Mouse (Mus musculus) G1E (cell line): Measurements from ENCODE around the gene Lsamp. TPM values are rescaled to one million over a fixed set of nuclear protein-coding genes. Genes with fewer than 3 reads are reported as not detected.

Experiments used
- ATAC-seq: 2 replicates; pipeline ENCODE4 v1.8.0; 2016; ENCODE audit warnings: mild to moderate bottlenecking; ENCODE audit not compliant: insufficient number of reproducible peaks, poor library complexity, low FRiP score, severe bottlenecking; ENCODE audit errors: extremely low read depth
- DNase-seq: peaks from one replicate; pipeline ENCODE4 v3.0.0; 2012; ENCODE audit warnings: low spot score
- H3K27me3 ChIP-seq: 2 replicates; pipeline ENCODE4 v1.6.1; 2012; ENCODE audit warnings: mild to moderate bottlenecking, low read length, inconsistent platforms; ENCODE audit not compliant: insufficient read depth
- H3K36me3 ChIP-seq: replicated peaks from 2 replicates; pipeline ENCODE3; 2012; ENCODE audit warnings: mild to moderate bottlenecking, inconsistent platforms
- H3K4me1 ChIP-seq: 2 replicates; pipeline ENCODE4 v1.6.1; 2012; ENCODE audit warnings: low read depth, low read length, inconsistent platforms, mixed read lengths; ENCODE audit not compliant: insufficient read depth
- H3K4me3 ChIP-seq: 2 replicates; pipeline ENCODE4 v1.5.1; 2012; ENCODE audit warnings: low read depth, mild to moderate bottlenecking, inconsistent platforms, low read length, moderate library complexity, mixed read lengths
- H3K9me3 ChIP-seq: replicated peaks from 2 replicates; pipeline ENCODE4 v1.6.1; 2012; ENCODE audit warnings: inconsistent platforms
- CTCF ChIP-seq: IDR thresholded peaks from 2 replicates; pipeline ENCODE4 v1.5.1; 2012; ENCODE audit warnings: low read depth, low read length, inconsistent platforms, mixed read lengths
- GATA1 ChIP-seq: IDR thresholded peaks from 2 replicates; pipeline ENCODE4 v1.6.1; 2012; ENCODE audit warnings: borderline replicate concordance, low read length, inconsistent platforms, mixed read lengths
- GATA2 ChIP-seq: IDR thresholded peaks from 2 replicates; pipeline ENCODE4 v1.6.1; 2012; ENCODE audit warnings: low read depth, low read length, inconsistent platforms, borderline replicate concordance
- POLR2AphosphoS5 ChIP-seq: IDR thresholded peaks from 2 replicates; pipeline ENCODE4 v1.6.1; 2012; ENCODE audit warnings: low read depth, low read length, inconsistent platforms; ENCODE audit not compliant: insufficient replicate concordance
- TAL1 ChIP-seq: conservative IDR thresholded peaks from 2 replicates; pipeline ENCODE4 v1.6.1; 2012; ENCODE audit warnings: low read depth, low read length, inconsistent platforms, mixed read lengths
- polyA plus RNA-seq: library from polyadenylated mRNA; stranded (reverse); fragments of >175 nt; gene quantifications from 2 replicates; pipeline ENCODE4 v1.2.3, GENCODE M21; 2012
- total RNA-seq, 2 experiments: library from RNA; stranded (forward) in 1 of 2; stranded (reverse) in 1 of 2; fragments of 200-1000 nt in 1 of 2; fragments of >200 nt in 1 of 2; fragmentation: Nextera tagmentation in 1 of 2; gene quantifications; 2 replicates each; pipeline ENCODE4 v1.2.3; 2014 to 2017

Gene Lsamp
- total and polyA plus RNA-seq, 3 experiments: 0.49 TPM; not detected in 2

DNA sequence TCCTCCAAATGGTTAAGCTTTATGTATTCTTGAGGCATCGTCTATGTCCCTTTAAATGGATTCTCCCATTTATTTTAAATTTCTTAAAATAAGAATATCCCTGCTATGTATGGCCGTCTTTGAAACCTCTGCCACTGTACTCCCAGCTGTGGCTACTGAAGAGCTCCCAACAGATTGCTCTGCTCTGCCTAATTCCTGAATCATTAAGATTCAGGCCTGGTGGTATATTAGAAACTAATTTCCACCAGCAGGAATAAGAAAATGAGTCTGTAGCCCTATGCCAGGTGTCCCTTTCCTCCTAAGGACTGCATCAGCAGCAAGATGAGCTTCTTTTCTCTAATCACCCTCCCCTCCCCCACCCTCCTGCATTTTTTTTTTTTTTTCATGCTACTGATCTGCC, 1381.0 kb downstream of the Lsamp start:
- Histone ChIP-seq H3K36me3 (no peaks in the 10 kb centered on the region), H3K27me3 (no peaks in the 10 kb centered on the region), H3K4me3 (no peak overlapping the region), H3K4me1 (no peaks in the 10 kb centered on the region), H3K9me3 (0 out of 2 replicates have a peak, but pooled peaks cover 2% of the 10 kb centered on the region)
- no peak for ATAC-seq
- DNase-seq: no peak
- TF ChIP-seq TAL1 (no peak), CTCF (no peak), GATA2 (no peak), POLR2AphosphoS5 (no peak), GATA1 (no peak)

- TF ChIP-seq TAL1 (no peak), GATA1 (no peak), POLR2AphosphoS5 (no peak), CTCF (no peak), GATA2 (no peak)
- H3K4me1 ChIP-seq: no peaks in the 10 kb centered on the region
- ATAC-seq (no peak), DNase-seq (no peak)
- H3K4me3 ChIP-seq: no peak overlapping the region
- no peaks in the 10 kb centered on the region for H3K36me3 ChIP-seq
- H3K27me3 ChIP-seq: no peaks in the 10 kb centered on the region
- no peaks in the 10 kb centered on the region for H3K9me3 ChIP-seq
Measured at GRCm38 (mm10) chr16:41383702-41384101, 1399.5 kb downstream of the Lsamp start.

DNA sequence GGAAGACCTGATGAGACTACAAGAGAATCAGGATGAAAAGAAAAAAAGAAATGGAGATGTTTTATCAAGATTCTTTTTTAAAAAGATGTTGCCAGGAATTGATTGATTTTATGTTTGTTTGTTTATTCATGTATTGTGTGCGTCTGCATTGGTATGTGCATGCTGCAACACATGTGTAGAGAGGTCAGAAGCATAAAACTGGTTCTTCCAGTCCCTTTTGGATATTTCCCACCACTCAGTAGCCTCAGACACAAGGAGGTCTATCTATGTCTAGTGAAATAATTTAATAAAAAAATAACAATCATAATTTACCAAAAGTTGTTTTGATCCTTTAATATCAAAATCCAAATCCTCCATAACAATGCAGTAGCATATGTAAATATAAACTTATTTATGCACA, 1400.1 kb downstream of the Lsamp start:
- Histone ChIP-seq H3K4me1 (no peaks in the 10 kb centered on the region), H3K4me3 (no peak overlapping the region), H3K27me3 (no peaks in the 10 kb centered on the region), H3K9me3 (no peaks in the 10 kb centered on the region), H3K36me3 (no peaks in the 10 kb centered on the region)
- no peak for DNase-seq
- ATAC-seq: no peak
- TF ChIP-seq CTCF (no peak), GATA1 (no peak), GATA2 (no peak), POLR2AphosphoS5 (no peak), TAL1 (no peak)

- no peak for TF ChIP-seq CTCF
- no peak for TF ChIP-seq POLR2AphosphoS5
- TF ChIP-seq GATA2: no peak
- TF ChIP-seq GATA1: no peak
- no peak for TF ChIP-seq TAL1
- no peak overlapping the region for H3K4me3 ChIP-seq
- no peak for ATAC-seq
- H3K27me3 ChIP-seq: no peaks in the 10 kb centered on the region
- H3K4me1 ChIP-seq: no peaks in the 10 kb centered on the region
- H3K9me3 ChIP-seq: peaks cover 2% of the 10 kb centered on the region; the same call in 1 of the 2 replicates
- H3K36me3 ChIP-seq: no peaks in the 10 kb centered on the region
- no peak for DNase-seq
Measured at GRCm38 (mm10) chr16:41408850-41409249, 1424.7 kb downstream of the Lsamp start.

- Histone ChIP-seq H3K27me3 (no peaks in the 10 kb centered on the region), H3K9me3 (peaks cover 2% of the 10 kb centered on the region; the same call in 1 of the 2 replicates), H3K4me3 (no peak overlapping the region), H3K4me1 (no peaks in the 10 kb centered on the region), H3K36me3 (no peaks in the 10 kb centered on the region)
- TF ChIP-seq TAL1: no peak
- ATAC-seq (no peak), DNase-seq (no peak)
Measured at GRCm38 (mm10) chr16:41410671-41411070, 1426.5 kb downstream of the Lsamp start.

GRCm38 (mm10) chr16:41417363-41417762, 1433.2 kb downstream of the Lsamp start:
- DNase-seq (no peak), ATAC-seq (no peak)
- Histone ChIP-seq H3K27me3 (no peaks in the 10 kb centered on the region), H3K4me1 (no peaks in the 10 kb centered on the region), H3K9me3 (0 out of 2 replicates have a peak, but pooled peaks cover 2% of the 10 kb centered on the region), H3K36me3 (no peaks in the 10 kb centered on the region), H3K4me3 (no peak overlapping the region)
- TF ChIP-seq GATA2 (no peak), GATA1 (no peak), CTCF (no peak), POLR2AphosphoS5 (no peak), TAL1 (no peak)

- ATAC-seq: no peak
- no peak for DNase-seq
- no peaks in the 10 kb centered on the region for H3K4me1 ChIP-seq
- no peaks in the 10 kb centered on the region for H3K36me3 ChIP-seq
- TF ChIP-seq GATA1 (no peak), POLR2AphosphoS5 (no peak), TAL1 (no peak), GATA2 (no peak), CTCF (no peak)
- no peaks in the 10 kb centered on the region for H3K27me3 ChIP-seq
- H3K9me3 ChIP-seq: no peaks in the 10 kb centered on the region
- no peak overlapping the region for H3K4me3 ChIP-seq
Measured at GRCm38 (mm10) chr16:41467391-41467790, 1483.2 kb downstream of the Lsamp start.
